Mouse (Mus musculus) kidney, adult 11 months (tissue): ENCODE measurements around the gene Rwdd2a.
"Not testable (repeated sequence)": the region's sequence is repeated elsewhere in the genome, so short reads cannot be mapped to it uniquely, and the experiment has no call there.

Experiments used
- DNase-seq: peaks from one replicate; pipeline ENCODE4 v3.0.0; 2022

Rwdd2a gene

GRCm38 (mm10) chr9:86592676-86593668 is 21.2 kb downstream of the Rwdd2a start:
- no peak for DNase-seq

- DNase-seq, result not testable (repeated sequence)
Observed at GRCm38 (mm10) chr9:86594357-86594767, 22.6 kb downstream of the Rwdd2a start.

- DNase-seq, result not testable (repeated sequence)
Observed at GRCm38 (mm10) chr9:86596983-86597382, 25.2 kb downstream of the Rwdd2a start.

GRCm38 (mm10) chr9:86599723-86600303 is 28.0 kb downstream of the Rwdd2a start:
- no peak for DNase-seq

- DNase-seq, result no peak
Observed at GRCm38 (mm10) chr9:86605776-86606175, 34.0 kb downstream of the Rwdd2a start.

- DNase-seq, result no peak
Observed at GRCm38 (mm10) chr9:86612091-86612490, 40.3 kb downstream of the Rwdd2a start.

- DNase-seq, result no peak
Observed at GRCm38 (mm10) chr9:86615765-86616164, 44.0 kb downstream of the Rwdd2a start.

GRCm38 (mm10) chr9:86617837-86618492 is 46.2 kb downstream of the Rwdd2a start:
- no peak for DNase-seq

GRCm38 (mm10) chr9:86619341-86620139 is 47.7 kb downstream of the Rwdd2a start:
- no peak for DNase-seq

GRCm38 (mm10) chr9:86622062-86622461 is 50.3 kb downstream of the Rwdd2a start:
- DNase-seq, result no peak

- DNase-seq, result no peak
Observed at GRCm38 (mm10) chr9:86624039-86624438, 52.2 kb downstream of the Rwdd2a start.
